Mouse (Mus musculus) embryo, embryonic 10.5 days (tissue): ENCODE measurements at regions not wholly inside any gene's neighbourhood (a gene's known extent, or its start where the extent isn't known, plus 50 kb on each side); places are given as distances from the start of the nearest gene placed in this dataset.
A peak's percentile ranks its signal among the peaks of the same experiment; 100 is the strongest.

Source experiments
- DNase-seq: peaks from one replicate; pipeline ENCODE4 v3.0.0-alpha.2; 2015; ENCODE audit warnings: low spot score

GRCm38 (mm10) chr3:115766153-115766552 is 51.3 kb upstream of the S1pr1 start:
- DNase-seq, result no peak

GRCm38 (mm10) chr3:115768290-115768689 is 53.4 kb upstream of the S1pr1 start:
- no peak for DNase-seq

GRCm38 (mm10) chr3:115768761-115769530 is 54.1 kb upstream of the S1pr1 start:
- no peak for DNase-seq

GRCm38 (mm10) chr3:115772676-115773075 is 57.8 kb upstream of the S1pr1 start:
- DNase-seq, result no peak

- DNase-seq, result no peak
Observed at GRCm38 (mm10) chr3:115774321-115774720, 59.4 kb upstream of the S1pr1 start.

GRCm38 (mm10) chr3:115774723-115775122 is 59.9 kb upstream of the S1pr1 start:
- DNase-seq, result no peak

GRCm38 (mm10) chr3:115779144-115779890 is 64.4 kb upstream of the S1pr1 start:
- no peak for DNase-seq

- DNase-seq, result no peak
Observed at GRCm38 (mm10) chr3:115779906-115780305, 65.0 kb upstream of the S1pr1 start.

GRCm38 (mm10) chr3:115782726-115783125 is 67.9 kb upstream of the S1pr1 start:
- DNase-seq, result no peak

GRCm38 (mm10) chr3:115787360-115787759 is 72.5 kb upstream of the S1pr1 start:
- DNase-seq, result no peak

GRCm38 (mm10) chr3:115788525-115788924 is 73.7 kb upstream of the S1pr1 start:
- no peak for DNase-seq

GRCm38 (mm10) chr3:115789063-115789462 is 74.2 kb upstream of the S1pr1 start:
- no peak for DNase-seq

GRCm38 (mm10) chr3:115792606-115793005 is 77.7 kb upstream of the S1pr1 start:
- DNase-seq, result no peak

- DNase-seq, result peak; percentile 14
Observed at GRCm38 (mm10) chr3:115793344-115794059, 78.6 kb upstream of the S1pr1 start.

- DNase-seq, result no peak
Observed at GRCm38 (mm10) chr3:115799326-115799725, 84.5 kb upstream of the S1pr1 start.

- DNase-seq, result no peak
Observed at GRCm38 (mm10) chr3:115799981-115800380, 85.1 kb upstream of the S1pr1 start.

GRCm38 (mm10) chr3:115800873-115801272 is 86.0 kb upstream of the S1pr1 start:
- DNase-seq, result no peak

GRCm38 (mm10) chr3:115801581-115802200 is 85.9 kb upstream of the Dph5 start:
- DNase-seq, result no peak

- DNase-seq, result no peak
Observed at GRCm38 (mm10) chr3:115804616-115805015, 83.0 kb upstream of the Dph5 start.

- no peak for DNase-seq
Observed at GRCm38 (mm10) chr3:115807032-115807431, 80.6 kb upstream of the Dph5 start.

GRCm38 (mm10) chr3:115815168-115815567 is 72.5 kb upstream of the Dph5 start:
- no peak for DNase-seq

- no peak for DNase-seq
Observed at GRCm38 (mm10) chr3:115815571-115816156, 72.0 kb upstream of the Dph5 start.
